Mouse (Mus musculus) intestine, embryonic 15.5 days (tissue): ENCODE results near the gene Dach1. TPM values are rescaled to one million over a fixed set of nuclear protein-coding genes. Genes with fewer than 3 reads are reported as not detected.

Experiments
- ATAC-seq: fragments of 200-750 bp; cut with Nextera tagmentation; 2 replicates; pipeline ENCODE4 v1.8.0; 2017; ENCODE audit warnings: moderate TSS enrichment, moderate library complexity
- H3K27ac ChIP-seq: fragments of 300-500 bp; sonication (generic); 2 replicates; pipeline ENCODE4 v1.5.1; 2015; ENCODE audit warnings: mild to moderate bottlenecking, inconsistent platforms
- H3K27me3 ChIP-seq: fragments of 300-500 bp; sonication (generic); replicated peaks from 2 replicates; pipeline ENCODE4 v1.6.1; 2015; ENCODE audit warnings: inconsistent platforms
- H3K36me3 ChIP-seq: fragments of 300-500 bp; sonication (generic); 2 replicates; pipeline ENCODE4 v1.6.1; 2015; ENCODE audit warnings: inconsistent platforms
- H3K4me1 ChIP-seq: fragments of 300-500 bp; sonication (generic); replicated peaks from 2 replicates; pipeline ENCODE4 v1.6.1; 2015; ENCODE audit warnings: inconsistent platforms
- H3K4me2 ChIP-seq: fragments of 300-500 bp; sonication (generic); replicated peaks from 2 replicates; pipeline ENCODE4 v1.6.1; 2015; ENCODE audit warnings: mild to moderate bottlenecking, inconsistent platforms
- H3K4me3 ChIP-seq: fragments of 300-500 bp; sonication (generic); replicated peaks from 2 replicates; pipeline ENCODE4 v1.5.1; 2015; ENCODE audit warnings: inconsistent platforms
- H3K9ac ChIP-seq: fragments of 300-500 bp; sonication (generic); 2 replicates; pipeline ENCODE4 v1.6.1; 2015; ENCODE audit warnings: inconsistent platforms
- H3K9me3 ChIP-seq: fragments of 300-500 bp; sonication (generic); 2 replicates; pipeline ENCODE4 v1.6.1; 2016; ENCODE audit warnings: inconsistent platforms
- WGBS: fragments of 180-500 bp; shearing (Covaris S2); methylation state at CpG from one replicate; pipeline ENCODE4 v1.1.7; 2015; 5-methylcytosine and 5-hydroxymethylcytosine counted together
- polyA plus RNA-seq: library from polyadenylated mRNA; unstranded; fragments of >200 nt; fragmentation: Nextera tagmentation; extraction: Ambion mirVana; gene quantifications from 2 replicates; pipeline ENCODE4 v1.2.1, GENCODE M21; 2015

Dach1 gene
- polyA plus RNA-seq, 1 experiment from 2014 or later, result 2.7 TPM

DNA sequence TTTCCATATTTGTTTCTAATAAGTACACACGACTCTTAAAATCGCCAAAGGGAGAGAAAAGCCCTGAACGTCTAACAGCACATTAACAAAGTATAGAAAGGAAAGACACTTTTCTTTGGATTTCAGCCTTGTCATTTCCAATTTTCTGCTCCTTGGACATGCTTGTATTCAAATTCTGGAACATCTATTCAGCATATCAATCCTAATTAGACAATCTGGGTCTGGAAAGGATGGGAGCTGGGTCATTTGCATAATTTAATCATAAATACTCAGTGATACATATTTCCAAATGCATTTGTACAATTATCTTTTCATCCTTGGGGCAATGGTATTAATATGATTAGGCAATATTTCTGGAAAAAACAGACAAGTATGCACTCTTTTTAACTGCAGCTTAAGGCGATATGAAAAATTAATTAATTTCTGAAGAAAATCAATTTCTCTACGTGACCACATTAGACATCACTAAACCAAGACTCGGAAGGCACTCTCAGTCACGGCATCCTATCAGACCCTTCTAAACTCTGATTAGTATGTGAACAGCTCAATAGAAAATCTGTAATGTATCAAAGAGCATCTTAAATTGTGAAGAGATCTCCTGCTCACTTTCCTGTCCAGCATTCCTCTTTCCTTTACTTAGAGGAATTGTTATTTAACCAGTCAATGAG lies 13.7 kb downstream of the Dach1 start:
- H3K9ac ChIP-seq, result no peak overlapping the region
- ATAC-seq, result no peak
- H3K27me3 ChIP-seq, result no peaks in the 10 kb centered on the region
- no peaks in the 10 kb centered on the region for H3K4me1 ChIP-seq
- no peaks in the 10 kb centered on the region for H3K36me3 ChIP-seq
- H3K4me3 ChIP-seq, result no peak overlapping the region
- H3K9me3 ChIP-seq, result no peaks in the 10 kb centered on the region
- H3K27ac ChIP-seq, result no peak overlapping the region
- H3K4me2 ChIP-seq, result no peak overlapping the region
- WGBS, result 86% methylated on average over 7 of the region's 7 CpGs

DNA sequence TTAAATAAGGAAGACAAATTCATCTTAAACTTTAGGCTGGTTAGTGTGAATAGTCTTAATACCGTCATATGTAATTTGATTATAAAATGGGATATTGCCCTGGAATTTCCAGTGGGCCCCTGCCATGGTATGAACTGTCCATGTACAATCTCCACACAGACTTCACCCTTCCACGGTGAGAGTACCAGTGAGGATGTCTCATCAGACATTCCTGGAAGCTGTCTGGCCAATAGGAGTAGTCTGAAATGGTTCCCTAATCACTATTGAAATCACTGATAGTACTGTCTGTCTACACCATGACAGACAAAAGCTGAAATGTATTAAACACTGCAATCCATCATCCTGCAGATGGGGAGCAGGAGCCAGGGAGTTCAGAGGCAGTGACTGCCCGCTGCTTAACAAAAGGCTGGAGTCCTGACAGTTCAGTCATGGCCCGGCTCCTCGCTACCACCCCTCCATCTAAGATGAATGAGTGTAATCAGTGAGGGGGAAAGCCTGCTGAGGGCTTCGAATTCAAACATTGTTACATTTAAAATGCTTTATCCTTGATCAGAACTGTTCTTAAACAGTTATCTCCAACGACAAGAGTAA lies 14.6 kb downstream of the Dach1 start:
- no peak overlapping the region for H3K27ac ChIP-seq
- H3K4me1 ChIP-seq, result no peaks in the 10 kb centered on the region
- H3K9me3 ChIP-seq, result no peaks in the 10 kb centered on the region
- 65% methylated on average over 7 of the region's 7 CpGs for WGBS
- no peak overlapping the region for H3K9ac ChIP-seq
- no peak overlapping the region for H3K4me2 ChIP-seq
- no peak for ATAC-seq
- H3K4me3 ChIP-seq, result no peak overlapping the region
- no peaks in the 10 kb centered on the region for H3K36me3 ChIP-seq
- H3K27me3 ChIP-seq, result no peaks in the 10 kb centered on the region

- Histone ChIP-seq H3K36me3 (no peaks in the 10 kb centered on the region), H3K9me3 (no peaks in the 10 kb centered on the region), H3K4me1 (no peaks in the 10 kb centered on the region), H3K4me2 (no peak overlapping the region), H3K27me3 (no peaks in the 10 kb centered on the region), H3K4me3 (no peak overlapping the region), H3K27ac (no peak overlapping the region), H3K9ac (no peak overlapping the region)
- WGBS, result 64% methylated on average over 2 of the region's 2 CpGs
- no peak for ATAC-seq
Observed at GRCm38 (mm10) chr14:98141758-98142157, 27.8 kb downstream of the Dach1 start.

GRCm38 (mm10) chr14:98138873-98139665 lies 30.5 kb downstream of the Dach1 start:
- Histone ChIP-seq H3K4me1 (no peaks in the 10 kb centered on the region), H3K4me3 (no peak overlapping the region), H3K9me3 (no peaks in the 10 kb centered on the region), H3K36me3 (no peaks in the 10 kb centered on the region), H3K27me3 (no peaks in the 10 kb centered on the region), H3K9ac (no peak overlapping the region), H3K4me2 (no peak overlapping the region), H3K27ac (no peak overlapping the region)
- WGBS, result 62% methylated on average over 3 of the region's 3 CpGs
- no peak for ATAC-seq

DNA sequence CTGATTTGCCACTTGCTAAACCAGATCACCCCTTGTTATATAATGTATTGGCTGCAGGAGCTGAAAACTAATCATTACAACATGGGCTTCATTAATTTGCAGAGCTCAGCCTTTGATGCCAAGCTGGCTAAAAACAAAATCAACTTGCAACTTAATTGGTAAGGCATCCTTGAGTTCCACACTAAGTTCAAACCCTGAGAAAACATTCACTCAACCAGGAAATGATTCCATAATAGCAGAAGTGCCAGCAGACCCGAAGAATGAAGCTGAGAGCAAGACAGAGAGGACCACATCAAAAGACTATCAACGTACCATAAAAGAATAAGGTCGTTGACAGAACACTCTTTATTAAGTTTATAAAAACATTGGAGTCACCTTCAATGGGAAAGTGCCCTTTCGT lies 35.0 kb downstream of the Dach1 start:
- H3K27me3 ChIP-seq, result no peaks in the 10 kb centered on the region
- H3K4me2 ChIP-seq, result no peak overlapping the region
- H3K9me3 ChIP-seq, result no peaks in the 10 kb centered on the region
- H3K9ac ChIP-seq, result no peak overlapping the region
- no peak for ATAC-seq
- H3K27ac ChIP-seq, result no peak overlapping the region
- no peaks in the 10 kb centered on the region for H3K36me3 ChIP-seq
- 50% methylated on average over 4 of the region's 4 CpGs for WGBS
- no peaks in the 10 kb centered on the region for H3K4me1 ChIP-seq
- no peak overlapping the region for H3K4me3 ChIP-seq

DNA sequence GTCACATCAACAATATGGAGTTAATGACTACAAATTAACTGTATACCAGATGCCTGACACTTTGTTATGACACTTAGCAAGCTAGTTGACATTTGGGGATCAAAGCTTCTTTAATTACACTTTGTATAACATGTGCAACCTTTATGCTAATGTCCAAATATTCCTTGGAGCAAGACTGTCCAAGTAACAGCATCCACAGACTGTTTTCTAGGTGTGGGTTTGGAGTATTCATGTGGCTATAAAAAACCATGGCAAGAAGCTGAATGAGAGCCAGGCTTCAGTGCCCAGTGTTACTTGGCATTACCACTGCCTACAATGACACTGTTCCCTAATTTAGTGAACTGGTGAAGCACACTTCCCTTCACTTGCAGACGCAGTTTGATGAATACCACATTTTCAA lies 46.5 kb downstream of the Dach1 start:
- no peak for ATAC-seq
- H3K4me2 ChIP-seq, result no peak overlapping the region
- no peak overlapping the region for H3K4me3 ChIP-seq
- WGBS, result 75% methylated on average over 1 of the region's 1 CpGs
- no peak overlapping the region for H3K27ac ChIP-seq
- no peak overlapping the region for H3K9ac ChIP-seq
- H3K36me3 ChIP-seq, result no peaks in the 10 kb centered on the region
- no peaks in the 10 kb centered on the region for H3K9me3 ChIP-seq
- no peaks in the 10 kb centered on the region for H3K4me1 ChIP-seq
- no peaks in the 10 kb centered on the region for H3K27me3 ChIP-seq

DNA sequence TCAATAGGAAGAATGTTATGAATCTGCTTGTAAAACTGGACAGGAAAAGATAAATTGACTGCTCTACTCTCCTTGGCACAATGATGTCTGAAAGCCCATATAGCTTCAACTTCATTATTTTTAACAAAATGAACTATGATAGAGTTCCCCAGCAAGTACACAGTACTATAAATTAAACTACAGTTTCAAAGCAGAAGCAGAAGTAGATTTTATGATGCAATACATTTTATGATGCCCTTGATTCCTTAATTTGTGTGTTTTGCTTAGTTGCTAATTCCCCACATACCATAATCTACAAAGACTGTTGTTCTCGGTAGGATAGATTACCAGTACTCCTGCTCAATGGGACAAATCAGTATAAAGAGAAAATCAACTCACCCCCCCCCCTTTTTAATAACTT lies 52.9 kb downstream of the Dach1 start:
- no peaks in the 10 kb centered on the region for H3K36me3 ChIP-seq
- WGBS, result 49% methylated on average over 1 of the region's 1 CpGs
- H3K4me3 ChIP-seq, result no peak overlapping the region
- no peaks in the 10 kb centered on the region for H3K27me3 ChIP-seq
- H3K9me3 ChIP-seq, result no peaks in the 10 kb centered on the region
- H3K27ac ChIP-seq, result no peak overlapping the region
- no peak overlapping the region for H3K4me2 ChIP-seq
- no peak for ATAC-seq
- H3K9ac ChIP-seq, result no peak overlapping the region
- H3K4me1 ChIP-seq, result no peaks in the 10 kb centered on the region

DNA sequence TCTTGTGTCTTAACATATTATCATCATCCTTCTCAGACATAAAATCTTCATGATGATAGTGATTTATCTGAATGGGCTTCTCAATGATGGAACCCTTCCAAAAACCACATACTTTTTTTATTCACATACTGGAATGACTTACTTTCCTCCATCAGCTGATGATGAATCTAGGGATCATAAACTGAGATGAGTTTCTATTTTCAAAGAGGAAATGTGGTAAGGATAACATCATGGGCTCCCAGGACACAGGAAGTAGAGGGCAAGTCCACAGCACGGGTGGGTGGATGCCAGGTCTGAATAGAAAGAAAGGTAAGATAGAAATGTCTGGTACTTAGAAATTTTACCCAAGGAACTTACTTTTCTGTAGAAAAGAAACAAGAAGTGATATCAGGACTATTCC lies 56.5 kb downstream of the Dach1 start:
- Histone ChIP-seq H3K36me3 (no peaks in the 10 kb centered on the region), H3K9ac (no peak overlapping the region), H3K27me3 (no peaks in the 10 kb centered on the region), H3K4me3 (no peak overlapping the region), H3K27ac (no peak overlapping the region), H3K9me3 (no peaks in the 10 kb centered on the region), H3K4me1 (no peaks in the 10 kb centered on the region), H3K4me2 (no peak overlapping the region)
- ATAC-seq, result no peak
- WGBS, result 63% methylated on average over 1 of the region's 1 CpGs

DNA sequence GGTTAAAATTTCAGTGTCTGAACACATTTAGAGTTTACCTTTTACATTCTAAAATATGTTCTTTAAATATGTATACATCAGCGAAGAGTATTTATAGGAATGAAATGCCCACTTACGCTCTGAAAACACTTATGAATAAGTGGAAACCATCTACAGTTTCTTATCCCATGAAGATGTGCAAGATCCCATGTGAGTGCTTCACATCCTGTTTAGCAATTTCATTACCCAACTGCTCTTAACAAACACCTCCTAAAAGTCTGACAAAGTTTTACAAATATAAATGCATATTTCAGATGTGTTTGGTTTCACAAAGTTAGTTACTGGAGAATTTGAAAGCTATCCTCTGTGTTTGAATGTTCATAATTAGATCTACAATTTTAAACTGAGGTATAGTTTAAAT lies 59.6 kb downstream of the Dach1 start:
- H3K9me3 ChIP-seq, result no peaks in the 10 kb centered on the region

GRCm38 (mm10) chr14:98108764-98109163 lies 60.8 kb downstream of the Dach1 start:
- Histone ChIP-seq H3K9ac (no peak overlapping the region), H3K4me1 (no peaks in the 10 kb centered on the region), H3K27ac (no peak overlapping the region), H3K4me3 (no peak overlapping the region), H3K36me3 (no peaks in the 10 kb centered on the region), H3K27me3 (no peaks in the 10 kb centered on the region), H3K4me2 (no peak overlapping the region), H3K9me3 (no peaks in the 10 kb centered on the region)
- no peak for ATAC-seq
- 69% methylated on average over 3 of the region's 3 CpGs for WGBS

More for the DNA sequence above, 59.6 kb downstream of the Dach1 start:
- Histone ChIP-seq H3K27ac (no peak overlapping the region), H3K4me3 (no peak overlapping the region), H3K4me1 (no peaks in the 10 kb centered on the region), H3K9ac (no peak overlapping the region), H3K27me3 (no peaks in the 10 kb centered on the region), H3K4me2 (no peak overlapping the region), H3K36me3 (no peaks in the 10 kb centered on the region)
- ATAC-seq, result no peak
- WGBS, result 83% methylated on average over 2 of the region's 2 CpGs

GRCm38 (mm10) chr14:98106208-98106607 lies 63.4 kb downstream of the Dach1 start:
- H3K4me1 ChIP-seq, result no peaks in the 10 kb centered on the region
- H3K4me2 ChIP-seq, result no peak overlapping the region
- ATAC-seq, result no peak
- H3K9me3 ChIP-seq, result no peaks in the 10 kb centered on the region
- no peaks in the 10 kb centered on the region for H3K27me3 ChIP-seq
- no peak overlapping the region for H3K4me3 ChIP-seq
- no peak overlapping the region for H3K27ac ChIP-seq
- H3K36me3 ChIP-seq, result no peaks in the 10 kb centered on the region
- H3K9ac ChIP-seq, result no peak overlapping the region

DNA sequence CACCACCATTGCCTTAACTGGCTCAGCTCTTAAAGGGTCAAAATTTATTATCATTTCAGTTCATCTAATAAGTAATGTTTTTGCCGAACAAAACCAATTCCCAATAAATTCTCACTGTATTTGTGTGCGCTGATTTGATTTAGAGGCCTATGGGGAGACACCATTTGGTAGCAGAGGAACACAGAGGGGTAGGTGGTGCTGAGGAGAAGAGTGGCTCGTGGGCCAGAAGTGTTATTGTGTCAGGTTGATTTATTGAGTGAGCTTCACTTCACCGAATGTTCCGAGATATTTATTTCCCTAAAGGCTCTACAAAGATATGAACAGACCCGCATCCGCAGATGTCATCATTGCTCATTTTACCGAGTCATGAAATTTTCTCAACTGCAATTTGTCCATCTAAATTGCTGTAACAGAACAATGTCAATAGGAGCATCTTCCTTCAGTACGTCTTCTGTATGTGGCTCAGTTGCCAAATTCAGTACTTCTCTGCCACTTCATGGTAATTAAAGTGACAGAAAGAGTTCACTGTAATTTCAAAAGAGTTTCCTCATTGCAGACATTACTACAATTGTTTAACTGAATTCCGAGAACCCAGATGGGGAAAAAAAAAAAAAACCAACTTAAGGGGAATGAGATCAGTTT lies 65.1 kb downstream of the Dach1 start:
- Histone ChIP-seq H3K9me3 (no peaks in the 10 kb centered on the region), H3K4me2 (no peak overlapping the region), H3K4me3 (no peak overlapping the region), H3K9ac (no peak overlapping the region), H3K27ac (no peak overlapping the region), H3K36me3 (no peaks in the 10 kb centered on the region), H3K4me1 (no peaks in the 10 kb centered on the region), H3K27me3 (no peaks in the 10 kb centered on the region)
- no peak for ATAC-seq
- 54% methylated on average over 10 of the region's 10 CpGs for WGBS
